Mouse (Mus musculus): ENCODE measurements around the gene Kalrn. TPM values are rescaled to one million over a fixed set of nuclear protein-coding genes. Genes with fewer than 3 reads are reported as not detected.

The Kalrn gene
- polyA plus RNA-seq, 1 experiment from 2014 or later = 33.2 TPM

GRCm38 (mm10) chr16:34260971-34261924, 312.1 kb downstream of the Kalrn start:
- Histone ChIP-seq H3K4me3 (no peak overlapping the region), H3K27ac (no peak overlapping the region), H3K9me3 (replicated peaks) (no peaks in the 10 kb centered on the region), H3K27me3 (no peaks in the 10 kb centered on the region), H3K36me3 (no peaks in the 10 kb centered on the region), H3K9ac (no peak overlapping the region), H3K4me1 (peaks cover 11% of the 10 kb centered on the region), H3K4me2 (replicated peaks) (no peak overlapping the region)
- ATAC-seq (ENCODE audit: low FRiP score) = no peak
- WGBS = 49% methylated on average over 10 of the region's 10 CpGs

GRCm38 (mm10) chr16:34254646-34255022, 318.7 kb downstream of the Kalrn start:
- H3K4me1 ChIP-seq = peaks cover 14% of the 10 kb centered on the region
- 46% methylated on average over 2 of the region's 2 CpGs for WGBS
- no peak overlapping the region for H3K27ac ChIP-seq
- H3K4me3 ChIP-seq = no peak overlapping the region
- no peak overlapping the region for H3K9ac ChIP-seq
- peaks cover 12% of the 10 kb centered on the region for H3K36me3 ChIP-seq
- peak; percentile 82 for ATAC-seq (ENCODE audit: low FRiP score)
- no peaks in the 10 kb centered on the region for H3K9me3 ChIP-seq (replicated peaks)
- H3K27me3 ChIP-seq = no peaks in the 10 kb centered on the region
- H3K4me2 ChIP-seq (replicated peaks) = no peak overlapping the region

GRCm38 (mm10) chr16:34254002-34254645, 319.2 kb downstream of the Kalrn start:
- peak overlapping the region; percentile 9; the same call in 1 of the 2 replicates for H3K27ac ChIP-seq
- peaks cover 14% of the 10 kb centered on the region for H3K4me1 ChIP-seq
- 66% methylated on average over 4 of the region's 4 CpGs for WGBS
- no peaks in the 10 kb centered on the region for H3K27me3 ChIP-seq
- H3K9ac ChIP-seq = no peak overlapping the region
- H3K4me3 ChIP-seq = no peak overlapping the region
- peak; percentile 84 for ATAC-seq (ENCODE audit: low FRiP score)
- peaks cover 14% of the 10 kb centered on the region for H3K36me3 ChIP-seq
- H3K9me3 ChIP-seq (replicated peaks) = no peaks in the 10 kb centered on the region
- no peak overlapping the region for H3K4me2 ChIP-seq (replicated peaks)

GRCm38 (mm10) chr16:34252670-34253069, 320.7 kb downstream of the Kalrn start:
- Histone ChIP-seq H3K9me3 (replicated peaks) (no peaks in the 10 kb centered on the region), H3K9ac (no peak overlapping the region), H3K27ac (no peak overlapping the region), H3K4me1 (peaks cover 14% of the 10 kb centered on the region), H3K27me3 (no peaks in the 10 kb centered on the region), H3K36me3 (peaks cover 18% of the 10 kb centered on the region), H3K4me3 (no peak overlapping the region), H3K4me2 (replicated peaks) (no peak overlapping the region)
- no peak for ATAC-seq (ENCODE audit: low FRiP score)
- WGBS = 94% methylated on average over 3 of the region's 3 CpGs

GRCm38 (mm10) chr16:34248256-34248655, 325.1 kb downstream of the Kalrn start:
- ATAC-seq (ENCODE audit: low FRiP score) = no peak
- Histone ChIP-seq H3K4me3 (no peak overlapping the region), H3K4me1 (no peaks in the 10 kb centered on the region)

GRCm38 (mm10) chr16:34241936-34242729, 331.2 kb downstream of the Kalrn start:
- H3K4me1 ChIP-seq = no peaks in the 10 kb centered on the region
- H3K27me3 ChIP-seq = no peaks in the 10 kb centered on the region
- no peak overlapping the region for H3K27ac ChIP-seq
- 95% methylated on average over 16 of the region's 16 CpGs for WGBS
- H3K4me3 ChIP-seq = no peak overlapping the region
- no peak overlapping the region for H3K4me2 ChIP-seq (replicated peaks)
- peaks cover 35% of the 10 kb centered on the region for H3K36me3 ChIP-seq
- ATAC-seq (ENCODE audit: low FRiP score) = no peak
- no peak overlapping the region for H3K9ac ChIP-seq
- no peaks in the 10 kb centered on the region for H3K9me3 ChIP-seq (replicated peaks)

More at GRCm38 (mm10) chr16:34248256-34248655, 325.1 kb downstream of the Kalrn start:
- Histone ChIP-seq H3K27ac (no peak overlapping the region), H3K4me2 (replicated peaks) (no peak overlapping the region), H3K36me3 (peaks cover 27% of the 10 kb centered on the region), H3K9me3 (replicated peaks) (no peaks in the 10 kb centered on the region), H3K27me3 (no peaks in the 10 kb centered on the region), H3K9ac (no peak overlapping the region)
- WGBS = 43% methylated on average over 4 of the region's 4 CpGs

- no peak overlapping the region for H3K4me2 ChIP-seq (replicated peaks)
- H3K36me3 ChIP-seq = peaks cover 45% of the 10 kb centered on the region
- H3K27ac ChIP-seq = no peak overlapping the region
- ATAC-seq (ENCODE audit: low FRiP score) = no peak
- no peaks in the 10 kb centered on the region for H3K27me3 ChIP-seq
- WGBS = 84% methylated on average over 4 of the region's 4 CpGs
- H3K9ac ChIP-seq = no peak overlapping the region
- H3K4me1 ChIP-seq = no peaks in the 10 kb centered on the region
- no peak overlapping the region for H3K4me3 ChIP-seq
- no peaks in the 10 kb centered on the region for H3K9me3 ChIP-seq (replicated peaks)
Observed at GRCm38 (mm10) chr16:34239618-34240017, 333.7 kb downstream of the Kalrn start.

GRCm38 (mm10) chr16:34236898-34237611, 336.3 kb downstream of the Kalrn start:
- Histone ChIP-seq H3K4me3 (no peak overlapping the region), H3K36me3 (peaks cover 48% of the 10 kb centered on the region), H3K9me3 (replicated peaks) (no peaks in the 10 kb centered on the region), H3K27ac (no peak overlapping the region), H3K27me3 (no peaks in the 10 kb centered on the region), H3K9ac (no peak overlapping the region), H3K4me2 (replicated peaks) (no peak overlapping the region), H3K4me1 (peaks cover 2% of the 10 kb centered on the region; the same call in 1 of the 2 replicates)
- ATAC-seq (ENCODE audit: low FRiP score) = no peak
- WGBS = 81% methylated on average over 12 of the region's 12 CpGs

GRCm38 (mm10) chr16:34235086-34235485, 338.2 kb downstream of the Kalrn start:
- no peak overlapping the region for H3K4me3 ChIP-seq
- no peak overlapping the region for H3K9ac ChIP-seq
- H3K36me3 ChIP-seq = peaks cover 41% of the 10 kb centered on the region
- H3K27me3 ChIP-seq = no peaks in the 10 kb centered on the region
- no peak overlapping the region for H3K4me2 ChIP-seq (replicated peaks)
- H3K27ac ChIP-seq = no peak overlapping the region
- H3K9me3 ChIP-seq (replicated peaks) = no peaks in the 10 kb centered on the region
- ATAC-seq (ENCODE audit: low FRiP score) = no peak
- peaks cover 7% of the 10 kb centered on the region; the same call in 1 of the 2 replicates for H3K4me1 ChIP-seq
- 70% methylated on average over 11 of the region's 11 CpGs for WGBS

GRCm38 (mm10) chr16:34231952-34232351, 341.4 kb downstream of the Kalrn start:
- Histone ChIP-seq H3K27ac (0 out of 2 replicates have a peak overlapping the region, but pooled peaks have one; percentile 35), H3K4me1 (peaks cover 7% of the 10 kb centered on the region; the same call in 1 of the 2 replicates), H3K9ac (no peak overlapping the region), H3K9me3 (replicated peaks) (no peaks in the 10 kb centered on the region), H3K4me2 (replicated peaks) (no peak overlapping the region), H3K4me3 (no peak overlapping the region), H3K27me3 (no peaks in the 10 kb centered on the region), H3K36me3 (peaks cover 36% of the 10 kb centered on the region)
- ATAC-seq (ENCODE audit: low FRiP score) = no peak
- WGBS = 31% methylated on average over 5 of the region's 5 CpGs

GRCm38 (mm10) chr16:34231146-34231545, 342.2 kb downstream of the Kalrn start:
- no peak for ATAC-seq (ENCODE audit: low FRiP score)
- peaks cover 7% of the 10 kb centered on the region; the same call in 1 of the 2 replicates for H3K4me1 ChIP-seq
- no peak overlapping the region for H3K27ac ChIP-seq
- H3K27me3 ChIP-seq = no peaks in the 10 kb centered on the region
- no peaks in the 10 kb centered on the region for H3K9me3 ChIP-seq (replicated peaks)
- no peak overlapping the region for H3K4me2 ChIP-seq (replicated peaks)
- H3K9ac ChIP-seq = no peak overlapping the region
- WGBS = 50% methylated on average over 2 of the region's 2 CpGs
- H3K36me3 ChIP-seq = peaks cover 39% of the 10 kb centered on the region
- no peak overlapping the region for H3K4me3 ChIP-seq

Measured in hindbrain, embryonic 12.5 days (tissue).